Mouse (Mus musculus) stomach, embryonic 16.5 days (tissue): Measurements from ENCODE around the gene Mllt3. TPM values are rescaled to one million over a fixed set of nuclear protein-coding genes. Genes with fewer than 3 reads are reported as not detected.

Experiments
- ATAC-seq: fragments of 200-750 bp; cut with Nextera tagmentation; 2 replicates; pipeline ENCODE4 v1.8.0; 2017; ENCODE audit warnings: moderate number of reproducible peaks, moderate TSS enrichment; ENCODE audit not compliant: insufficient read depth, low FRiP score
- H3K27ac ChIP-seq: fragments of 300-500 bp; sonication (generic); 2 replicates; pipeline ENCODE4 v1.5.1; 2014; ENCODE audit warnings: low read length
- H3K27me3 ChIP-seq: fragments of 300-500 bp; sonication (generic); 2 replicates; pipeline ENCODE4 v1.6.1; 2014; ENCODE audit warnings: low read length, control low read depth, mixed read lengths; ENCODE audit not compliant: control insufficient read depth, insufficient read depth
- H3K36me3 ChIP-seq: fragments of 300-500 bp; sonication (generic); 2 replicates; pipeline ENCODE4 v1.6.1; 2014; ENCODE audit warnings: low read length; ENCODE audit not compliant: control insufficient read depth, insufficient read depth
- H3K4me1 ChIP-seq: fragments of 300-500 bp; sonication (generic); 2 replicates; pipeline ENCODE4 v1.6.1; 2014; ENCODE audit warnings: low read length, control low read depth, mixed read lengths; ENCODE audit not compliant: control insufficient read depth, insufficient read depth
- H3K4me2 ChIP-seq: fragments of 300-500 bp; sonication (generic); 2 replicates; pipeline ENCODE4 v1.6.1; 2014; ENCODE audit warnings: low read depth, low read length, mixed read lengths
- H3K4me3 ChIP-seq: fragments of 300-500 bp; sonication (generic); replicated peaks from 2 replicates; pipeline ENCODE4 v1.5.1; 2014; ENCODE audit warnings: mild to moderate bottlenecking, low read length
- H3K9ac ChIP-seq: fragments of 300-500 bp; sonication (generic); 2 replicates; pipeline ENCODE4 v1.6.1; 2014; ENCODE audit warnings: low read length
- H3K9me3 ChIP-seq: fragments of 300-500 bp; sonication (generic); replicated peaks from 2 replicates; pipeline ENCODE4 v1.6.1; 2016; ENCODE audit warnings: low read length, control low read depth; ENCODE audit not compliant: control insufficient read depth
- WGBS: fragments of 180-500 bp; shearing (Covaris S2); extraction: QIAGEN DNeasy Blood & Tissue Kit; methylation state at CpG from one replicate; pipeline ENCODE4 v1.1.7; 2014; 5-methylcytosine and 5-hydroxymethylcytosine counted together
- polyA plus RNA-seq: library from polyadenylated mRNA; unstranded; fragments of >200 nt; fragmentation: Nextera tagmentation; extraction: Ambion mirVana; gene quantifications from 2 replicates; pipeline ENCODE4 v1.2.1, GENCODE M21; 2015

Mllt3 gene
- polyA plus RNA-seq, 1 experiment from 2014 or later = 41.5 TPM

- H3K4me2 ChIP-seq = no peak overlapping the region
Observed at GRCm38 (mm10) chr4:87736779-87737178, 296.4 kb downstream of the Mllt3 start.

GRCm38 (mm10) chr4:87731118-87731672 lies 302.0 kb downstream of the Mllt3 start:
- Histone ChIP-seq H3K4me1 (no peaks in the 10 kb centered on the region), H3K4me2 (no peak overlapping the region), H3K4me3 (no peak overlapping the region), H3K9me3 (no peaks in the 10 kb centered on the region), H3K9ac (no peak overlapping the region), H3K36me3 (no peaks in the 10 kb centered on the region), H3K27me3 (no peaks in the 10 kb centered on the region), H3K27ac (no peak overlapping the region)
- 61% methylated on average over 5 of the region's 5 CpGs for WGBS
- ATAC-seq = no peak

More at GRCm38 (mm10) chr4:87736779-87737178, 296.4 kb downstream of the Mllt3 start:
- no peaks in the 10 kb centered on the region for H3K9me3 ChIP-seq
- 46% methylated on average over 3 of the region's 3 CpGs for WGBS
- 0 out of 2 replicates have a peak, but pooled peaks cover 4% of the 10 kb centered on the region for H3K4me1 ChIP-seq
- no peaks in the 10 kb centered on the region for H3K27me3 ChIP-seq
- ATAC-seq = peak; percentile 44
- H3K36me3 ChIP-seq = no peaks in the 10 kb centered on the region
- no peak overlapping the region for H3K27ac ChIP-seq
- H3K9ac ChIP-seq = no peak overlapping the region
- H3K4me3 ChIP-seq = no peak overlapping the region

GRCm38 (mm10) chr4:87728581-87728980 lies 304.6 kb downstream of the Mllt3 start:
- WGBS = 54% methylated on average over 1 of the region's 1 CpGs
- H3K4me2 ChIP-seq = no peak overlapping the region
- H3K36me3 ChIP-seq = no peaks in the 10 kb centered on the region
- H3K27me3 ChIP-seq = no peaks in the 10 kb centered on the region
- H3K4me1 ChIP-seq = no peaks in the 10 kb centered on the region
- H3K4me3 ChIP-seq = no peak overlapping the region
- H3K9me3 ChIP-seq = no peaks in the 10 kb centered on the region
- no peak overlapping the region for H3K9ac ChIP-seq
- no peak for ATAC-seq
- no peak overlapping the region for H3K27ac ChIP-seq

- H3K4me1 ChIP-seq = no peaks in the 10 kb centered on the region
- 83% methylated on average over 6 of the region's 6 CpGs for WGBS
- ATAC-seq = no peak
Observed at GRCm38 (mm10) chr4:87723448-87723847, 309.7 kb downstream of the Mllt3 start.

More at GRCm38 (mm10) chr4:87723448-87723847, 309.7 kb downstream of the Mllt3 start:
- Histone ChIP-seq H3K9ac (no peak overlapping the region), H3K27ac (no peak overlapping the region), H3K9me3 (no peaks in the 10 kb centered on the region), H3K27me3 (no peaks in the 10 kb centered on the region), H3K36me3 (no peaks in the 10 kb centered on the region), H3K4me2 (no peak overlapping the region), H3K4me3 (no peak overlapping the region)

Other genes with a start within 250 kb of the Mllt3 start
- gene Focad, start 61.3 kb upstream of the Mllt3 start, polyA plus RNA-seq = 14.9 and 16.2 TPM in 2 replicates